In genomic region chr7:76392941-76393817, GRCm38 (mm10) we compare ENCODE assay signal across 8 mouse cellular contexts.
A peak's percentile ranks its signal among the peaks of the same experiment; 100 is the strongest.
DNase-seq lines count a peak whose midpoint lies in the region; ATAC-seq and TF ChIP-seq lines count a peak whose summit lies in the region.

No protein-coding gene starts in this region.

- peaks cover 4% of the 10 kb centered on the region; the same call in 1 of the 2 replicates for H3K4me1 ChIP-seq in embryonic facial prominence, embryonic 14.5 days (ENCODE audit: control insufficient read depth, insufficient read depth, low read length)
- peaks cover 16% of the 10 kb centered on the region for H3K4me1 ChIP-seq in heart, embryonic 13.5 days
- peaks cover 12% of the 10 kb centered on the region for H3K4me1 ChIP-seq in kidney, embryonic 16.5 days (ENCODE audit: insufficient read depth, low read length)
- H3K4me1 ChIP-seq in limb, embryonic 15.5 days = peaks cover 10% of the 10 kb centered on the region
- no peaks in the 10 kb centered on the region for H3K4me1 ChIP-seq in midbrain, postnatal 0 days (ENCODE audit: insufficient read depth, low read length)
- no peaks in the 10 kb centered on the region for H3K4me1 ChIP-seq in stomach, postnatal 0 days (replicated peaks; ENCODE audit: control insufficient read depth, insufficient read depth)

- H3K27ac ChIP-seq in embryonic facial prominence, embryonic 14.5 days (replicated peaks; ENCODE audit: low read depth, low read length) = no peak overlapping the region
- H3K27ac ChIP-seq in heart, embryonic 13.5 days (replicated peaks) = no peak overlapping the region
- no peak overlapping the region for H3K27ac ChIP-seq in kidney, embryonic 16.5 days (ENCODE audit: low read length)
- H3K27ac ChIP-seq in limb, embryonic 15.5 days = no peak overlapping the region
- peak overlapping the region; percentile 57 for H3K27ac ChIP-seq in midbrain, postnatal 0 days (ENCODE audit: low read depth, low read length)
- no peak overlapping the region for H3K27ac ChIP-seq in stomach, postnatal 0 days (replicated peaks)

- no peaks in the 10 kb centered on the region for H3K36me3 ChIP-seq in embryonic facial prominence, embryonic 14.5 days (ENCODE audit: control insufficient read depth, insufficient read depth, low read length)
- no peaks in the 10 kb centered on the region for H3K36me3 ChIP-seq in heart, embryonic 13.5 days
- H3K36me3 ChIP-seq in kidney, embryonic 16.5 days (ENCODE audit: insufficient read depth, low read length) = no peaks in the 10 kb centered on the region
- H3K36me3 ChIP-seq in limb, embryonic 15.5 days = no peaks in the 10 kb centered on the region
- H3K36me3 ChIP-seq in midbrain, postnatal 0 days (ENCODE audit: insufficient read depth, low read length) = no peaks in the 10 kb centered on the region
- no peaks in the 10 kb centered on the region for H3K36me3 ChIP-seq in stomach, postnatal 0 days (ENCODE audit: control insufficient read depth, insufficient read depth, low read length)

- DNase-seq in 416B (ENCODE audit: low read depth) = peak; percentile 51
- DNase-seq in adrenal gland, postnatal 25 days = peak; percentile 20
- DNase-seq in embryonic facial prominence, embryonic 14.5 days (ENCODE audit: low spot score) = peak; percentile 84
- DNase-seq in midbrain, postnatal 0 days (ENCODE audit: low spot score) = peak; percentile 86
- peak; percentile 45 for DNase-seq in stomach, postnatal 0 days (ENCODE audit: low spot score)

- H3K4me2 ChIP-seq in embryonic facial prominence, embryonic 14.5 days (ENCODE audit: low read depth, low read length) = peak overlapping the region; percentile 61
- H3K4me2 ChIP-seq in heart, embryonic 13.5 days = peak overlapping the region; percentile 74
- H3K4me2 ChIP-seq in kidney, embryonic 16.5 days (replicated peaks; ENCODE audit: low read depth, low read length) = peak overlapping the region; percentile 74
- peak overlapping the region; percentile 40 for H3K4me2 ChIP-seq in limb, embryonic 15.5 days
- H3K4me2 ChIP-seq in midbrain, postnatal 0 days (ENCODE audit: low read depth, low read length, poor library complexity, severe bottlenecking) = peak overlapping the region; percentile 60
- peak overlapping the region; percentile 45 for H3K4me2 ChIP-seq in stomach, postnatal 0 days (replicated peaks; ENCODE audit: low read depth)

- no peak for TF ChIP-seq EP300 in stomach, postnatal 0 days (optimal IDR thresholded peaks at IDR 0.05)

- WGBS in embryonic facial prominence, embryonic 14.5 days = 12% methylated on average over 15 of the region's 15 CpGs
- 15% methylated on average over 15 of the region's 15 CpGs for WGBS in heart, embryonic 13.5 days
- WGBS in kidney, embryonic 16.5 days = 10% methylated on average over 15 of the region's 15 CpGs
- WGBS in limb, embryonic 15.5 days = 20% methylated on average over 15 of the region's 15 CpGs
- 2% methylated on average over 15 of the region's 15 CpGs for WGBS in midbrain, postnatal 0 days
- 17% methylated on average over 15 of the region's 15 CpGs for WGBS in stomach, postnatal 0 days

- H3K27me3 ChIP-seq in embryonic facial prominence, embryonic 14.5 days (replicated peaks; ENCODE audit: control insufficient read depth, insufficient read depth, low read length) = no peaks in the 10 kb centered on the region
- H3K27me3 ChIP-seq in heart, embryonic 13.5 days (replicated peaks) = no peaks in the 10 kb centered on the region
- H3K27me3 ChIP-seq in kidney, embryonic 16.5 days (ENCODE audit: insufficient read depth, low read length) = no peaks in the 10 kb centered on the region
- H3K27me3 ChIP-seq in limb, embryonic 15.5 days = peaks cover 10% of the 10 kb centered on the region; the same call in 1 of the 2 replicates
- no peaks in the 10 kb centered on the region for H3K27me3 ChIP-seq in midbrain, postnatal 0 days (ENCODE audit: insufficient read depth, low read length)
- no peaks in the 10 kb centered on the region for H3K27me3 ChIP-seq in stomach, postnatal 0 days (ENCODE audit: control insufficient read depth, insufficient read depth, low read length)

- H3K9me3 ChIP-seq in embryonic facial prominence, embryonic 14.5 days (ENCODE audit: control insufficient read depth, low read length) = no peaks in the 10 kb centered on the region
- H3K9me3 ChIP-seq in heart, embryonic 13.5 days = no peaks in the 10 kb centered on the region
- H3K9me3 ChIP-seq in kidney, embryonic 16.5 days (ENCODE audit: low read length) = no peaks in the 10 kb centered on the region
- no peaks in the 10 kb centered on the region for H3K9me3 ChIP-seq in limb, embryonic 15.5 days
- H3K9me3 ChIP-seq in midbrain, postnatal 0 days (ENCODE audit: low read length) = no peaks in the 10 kb centered on the region
- no peaks in the 10 kb centered on the region for H3K9me3 ChIP-seq in stomach, postnatal 0 days (ENCODE audit: control insufficient read depth, low read length)

- peak overlapping the region; percentile 25 for H3K4me3 ChIP-seq in embryonic facial prominence, embryonic 14.5 days (ENCODE audit: low read depth, low read length)
- peak overlapping the region; percentile 47 for H3K4me3 ChIP-seq in heart, embryonic 13.5 days
- peak overlapping the region; percentile 40 for H3K4me3 ChIP-seq in kidney, embryonic 16.5 days (ENCODE audit: low read length)
- peak overlapping the region; percentile 28 for H3K4me3 ChIP-seq in limb, embryonic 15.5 days
- peak overlapping the region; percentile 34 for H3K4me3 ChIP-seq in midbrain, postnatal 0 days (ENCODE audit: low read depth, low read length)
- 0 out of 2 replicates have a peak overlapping the region, but pooled peaks have one; percentile 15 for H3K4me3 ChIP-seq in stomach, postnatal 0 days (ENCODE audit: low read depth, low read length)

- H3K9ac ChIP-seq in embryonic facial prominence, embryonic 14.5 days (ENCODE audit: low read depth, low read length) = peak overlapping the region; percentile 31; the same call in 1 of the 2 replicates
- peak overlapping the region; percentile 62 for H3K9ac ChIP-seq in heart, embryonic 13.5 days
- H3K9ac ChIP-seq in kidney, embryonic 16.5 days (replicated peaks; ENCODE audit: low read length) = no peak overlapping the region
- H3K9ac ChIP-seq in limb, embryonic 15.5 days = no peak overlapping the region
- H3K9ac ChIP-seq in midbrain, postnatal 0 days (replicated peaks; ENCODE audit: low read length, poor library complexity, severe bottlenecking) = peak overlapping the region; percentile 44; the same call in 1 of the 2 replicates
- no peak overlapping the region for H3K9ac ChIP-seq in stomach, postnatal 0 days (ENCODE audit: low read length)

- peak; percentile 84 for ATAC-seq in embryonic facial prominence, embryonic 14.5 days (ENCODE audit: low read depth)
- ATAC-seq in heart, embryonic 13.5 days (ENCODE audit: extremely low read depth, insufficient number of reproducible peaks, low FRiP score, low TSS enrichment) = no peak
- peak; percentile 86 for ATAC-seq in kidney, embryonic 16.5 days (ENCODE audit: low FRiP score, low TSS enrichment)
- ATAC-seq in limb, embryonic 15.5 days (ENCODE audit: insufficient number of reproducible peaks, low FRiP score, low TSS enrichment, low read depth) = no peak
- peak; percentile 84 for ATAC-seq in midbrain, postnatal 0 days (ENCODE audit: low FRiP score)
- peak; percentile 51 for ATAC-seq in stomach, postnatal 0 days (ENCODE audit: low FRiP score, low TSS enrichment)

- peak; percentile 95 for TF ChIP-seq CTCF in midbrain, postnatal 0 days (IDR thresholded peaks at IDR 0.05)
- TF ChIP-seq CTCF in stomach, postnatal 0 days (IDR thresholded peaks at IDR 0.05; ENCODE audit: low read depth) = peak; percentile 91

Comparison
In these comparisons a context has a peak if more than half of its experiments do, and no peak if none do; other contexts are left out.
1. DNase-seq: peak in every context shown above with its lines; median percentile 86 in midbrain, postnatal 0 days; 84 in embryonic facial prominence, embryonic 14.5 days; 51 in 416B; 45 in stomach, postnatal 0 days; 20 in adrenal gland, postnatal 25 days.
2. ATAC-seq: peak in embryonic facial prominence, embryonic 14.5 days (single experiment), kidney, embryonic 16.5 days (single experiment), midbrain, postnatal 0 days (single experiment) and stomach, postnatal 0 days (single experiment); none in heart, embryonic 13.5 days (single experiment) and limb, embryonic 15.5 days (single experiment).
3. H3K9ac ChIP-seq: peak in embryonic facial prominence, embryonic 14.5 days (single experiment), heart, embryonic 13.5 days (single experiment) and midbrain, postnatal 0 days (single experiment); none in kidney, embryonic 16.5 days (single experiment), limb, embryonic 15.5 days (single experiment) and stomach, postnatal 0 days (single experiment).
4. Peak in every context shown above with its lines, with median percentiles within 50 percentile points of each other: H3K4me2 ChIP-seq and H3K4me3 ChIP-seq.